32 mouse cellular contexts compared by ENCODE assay signal in genomic region chr1:131902679-131903078, GRCm38 (mm10).
"Had no signal": no experiment of that assay in that cellular context is flagged by ENCODE, and none has a peak within 500 bp of the region (broad histone marks: within the 10 kb centered on the region; RNA-seq: fewer than 3 reads in every experiment).

No protein-coding gene starts in this region.

- H3K4me3 ChIP-seq: limb, embryonic 10.5 days; limb, embryonic 12.5 days; limb, embryonic 13.5 days; limb, embryonic 15.5 days; liver, embryonic 12.5 days; liver, embryonic 13.5 days; liver, embryonic 15.5 days; lung, embryonic 15.5 days; megakaryocyte, embryonic 14.5 days; midbrain, embryonic 10.5 days; midbrain, embryonic 12.5 days; midbrain, embryonic 13.5 days; midbrain, embryonic 15.5 days; myocyte; neural tube, embryonic 12.5 days had no signal

- H3K9ac ChIP-seq: limb, embryonic 12.5 days; limb, embryonic 13.5 days; limb, embryonic 15.5 days; liver, embryonic 12.5 days; liver, embryonic 13.5 days; liver, embryonic 14.5 days; liver, embryonic 15.5 days; liver, postnatal 0 days; lung, embryonic 14.5 days; lung, embryonic 15.5 days; midbrain, embryonic 12.5 days; midbrain, embryonic 13.5 days; midbrain, embryonic 15.5 days; neural tube, embryonic 12.5 days had no signal

- H3K4me2 ChIP-seq: limb, embryonic 12.5 days; limb, embryonic 13.5 days; limb, embryonic 15.5 days; liver, embryonic 11.5 days; liver, embryonic 12.5 days; liver, embryonic 13.5 days; liver, embryonic 15.5 days; lung, embryonic 14.5 days; lung, embryonic 15.5 days; midbrain, embryonic 11.5 days; midbrain, embryonic 12.5 days; midbrain, embryonic 13.5 days; midbrain, embryonic 15.5 days; neural tube, embryonic 12.5 days had no signal

- H3K27ac ChIP-seq: limb, embryonic 10.5 days; limb, embryonic 12.5 days; limb, embryonic 13.5 days; limb, embryonic 15.5 days; liver, embryonic 12.5 days; liver, embryonic 13.5 days; liver, embryonic 14.5 days; liver, embryonic 15.5 days; lung, embryonic 15.5 days; macrophage; midbrain, embryonic 10.5 days; midbrain, embryonic 12.5 days; midbrain, embryonic 13.5 days; midbrain, embryonic 15.5 days; neural tube, embryonic 12.5 days had no signal

- ATAC-seq: liver, embryonic 12.5 days; liver, postnatal 0 days; lung, postnatal 0 days; midbrain, embryonic 13.5 days; midbrain, embryonic 15.5 days; midbrain, embryonic 16.5 days had no signal

- H3K36me3 ChIP-seq: limb, embryonic 10.5 days; limb, embryonic 12.5 days; limb, embryonic 13.5 days; limb, embryonic 15.5 days; liver, embryonic 12.5 days; liver, embryonic 13.5 days; liver, embryonic 15.5 days; lung, embryonic 15.5 days; midbrain, embryonic 10.5 days; midbrain, embryonic 12.5 days; midbrain, embryonic 13.5 days; midbrain, embryonic 15.5 days; neural tube, embryonic 12.5 days had no signal

- H3K4me1 ChIP-seq: limb, embryonic 10.5 days; limb, embryonic 12.5 days; limb, embryonic 13.5 days; limb, embryonic 15.5 days; liver, embryonic 12.5 days; liver, embryonic 13.5 days; liver, embryonic 15.5 days; lung, embryonic 15.5 days; midbrain, embryonic 10.5 days; midbrain, embryonic 12.5 days; midbrain, embryonic 13.5 days; midbrain, embryonic 15.5 days; neural tube, embryonic 12.5 days had no signal

- H3K9me3 ChIP-seq: limb, embryonic 10.5 days; limb, embryonic 12.5 days; limb, embryonic 13.5 days; limb, embryonic 15.5 days; liver, embryonic 12.5 days; liver, embryonic 13.5 days; liver, embryonic 15.5 days; lung, embryonic 15.5 days; megakaryocyte, embryonic 14.5 days; midbrain, embryonic 10.5 days; midbrain, embryonic 12.5 days; midbrain, embryonic 13.5 days; midbrain, embryonic 15.5 days; neural tube, embryonic 12.5 days had no signal

- DNase-seq: left cerebral cortex, postnatal 4 days; liver; liver, embryonic 13.5 days; liver, postnatal 0 days; lung, adult 18-20 months; lung, adult 2 months; lung, embryonic 14.5 days; lung, postnatal 10 days; lung, postnatal 14 days; lung, postnatal 36 days; lung, postnatal 4 days; midbrain, embryonic 14.5 days had no signal

- H3K27me3 ChIP-seq: limb, embryonic 15.5 days; midbrain, embryonic 15.5 days had no signal
